Mouse (Mus musculus) frontal cortex, postnatal 10 days (tissue): ENCODE results near the gene Ccdc85b.

ENCODE experiments used
- DNase-seq, 2 experiments: peaks; one replicate each; pipeline ENCODE4 v3.0.0; 2022; ENCODE audit warnings: low spot score in 2 of 2, mixed read lengths in 1 of 2

The Ccdc85b gene

GRCm38 (mm10) chr19:5424782-5425741, 32.6 kb downstream of the Ccdc85b start, which contains the start of the genes Drap1 and AI837181:
Drap1 (minus strand) TSS chr19:5424979.
AI837181 (plus strand) TSS chr19:5425144.
- peak; percentile 76 to 92 for DNase-seq

DNA sequence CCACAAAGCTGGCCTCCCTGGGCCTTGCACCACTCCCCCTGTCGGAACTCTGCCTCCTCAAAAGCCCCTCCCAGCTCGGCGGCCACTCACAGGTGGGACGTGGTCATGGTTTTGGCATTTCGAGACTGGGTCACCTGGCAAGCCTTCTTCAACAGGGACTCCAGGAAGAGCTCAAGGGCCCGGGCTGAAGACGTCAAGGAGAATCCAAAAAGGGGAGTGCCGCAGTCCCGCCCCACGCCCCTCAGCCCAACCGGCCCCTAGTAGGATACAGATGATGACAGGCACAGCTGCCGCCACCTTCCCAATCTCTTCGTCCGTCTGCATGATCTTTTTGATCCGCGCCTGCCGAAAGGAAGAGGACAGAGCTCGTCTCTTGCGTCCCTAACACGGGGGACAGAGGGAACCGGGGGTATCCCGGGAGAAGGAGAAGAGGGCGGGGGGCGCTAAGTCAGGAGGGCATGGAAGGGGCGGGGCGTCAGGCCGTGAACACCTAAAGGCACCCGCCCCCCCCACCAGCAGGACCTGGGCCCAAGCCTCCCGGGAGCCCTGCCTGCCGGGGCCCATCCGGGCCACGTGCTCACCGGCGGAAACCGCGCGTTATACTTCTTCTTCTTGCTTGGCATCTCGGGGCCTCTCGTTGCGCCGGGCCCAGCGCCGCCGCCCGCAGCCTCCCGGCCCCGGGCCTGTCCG, 33.5 kb downstream of the Ccdc85b start:
- DNase-seq = peak; percentile 66 to 69

DNA sequence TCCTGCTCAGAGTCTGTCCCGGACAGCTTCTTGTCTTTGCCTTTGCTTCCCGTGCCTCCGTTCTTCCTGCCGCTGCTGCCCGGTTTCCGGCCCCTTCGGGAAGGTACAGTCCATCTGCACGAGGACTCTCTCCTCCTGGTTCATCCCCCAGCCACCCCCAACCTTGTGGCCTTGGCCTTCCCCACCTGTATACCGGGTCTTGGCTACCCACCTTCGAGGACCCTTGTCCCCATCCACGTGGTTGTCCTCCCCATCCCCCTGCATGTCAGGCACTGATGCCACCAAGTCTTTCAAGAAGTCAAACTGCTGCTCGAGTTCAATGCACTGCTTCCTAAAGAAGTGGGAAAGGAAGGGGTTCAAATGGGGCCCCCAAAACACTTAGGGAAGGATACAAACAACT, 34.1 kb downstream of the Ccdc85b start:
- DNase-seq = no peak

GRCm38 (mm10) chr19:5422895-5423443, 34.7 kb downstream of the Ccdc85b start:
- DNase-seq = no peak

- no peak for DNase-seq
Observed at GRCm38 (mm10) chr19:5422267-5422666, 35.4 kb downstream of the Ccdc85b start.

DNA sequence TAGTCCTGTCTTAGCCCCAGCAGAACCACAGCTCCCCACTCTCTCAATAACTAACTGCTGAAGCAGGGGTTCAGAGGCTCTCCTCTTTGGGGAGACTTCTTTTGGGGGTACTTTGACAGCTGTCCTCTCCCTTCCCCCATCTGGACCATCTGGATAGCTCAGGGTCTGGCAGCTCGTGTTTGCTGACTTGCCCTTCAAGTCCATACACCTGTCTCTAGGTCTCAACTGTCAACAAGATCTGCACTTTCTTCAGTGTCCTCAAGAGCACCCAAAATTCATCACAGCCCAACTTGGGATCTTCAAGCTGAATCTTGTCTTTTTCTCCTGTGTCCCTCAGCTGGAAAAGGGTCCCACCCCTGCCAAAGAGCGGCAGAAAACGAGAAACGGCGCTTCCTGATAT, 35.9 kb downstream of the Ccdc85b start:
- DNase-seq = no peak

DNA sequence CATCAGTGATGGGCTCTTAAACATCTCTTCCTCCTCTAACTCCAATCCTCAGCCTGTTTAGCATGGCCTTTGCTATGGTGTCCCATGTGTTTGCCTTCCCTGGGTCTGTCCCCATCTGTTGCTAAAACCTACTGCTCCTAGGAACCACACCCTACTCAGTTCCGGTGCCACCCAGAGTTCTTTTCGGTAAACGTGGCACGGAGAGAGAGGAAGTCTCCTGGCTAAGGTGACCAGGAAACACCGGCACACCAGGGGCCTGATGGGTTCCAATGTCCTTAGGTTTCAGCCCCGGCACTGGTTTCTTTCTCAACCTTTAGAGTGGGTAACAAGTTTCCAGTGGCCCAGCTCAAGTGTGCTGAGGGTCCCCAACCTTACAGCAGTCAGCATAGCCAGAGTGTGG, 37.1 kb downstream of the Ccdc85b start:
- no peak for DNase-seq

DNA sequence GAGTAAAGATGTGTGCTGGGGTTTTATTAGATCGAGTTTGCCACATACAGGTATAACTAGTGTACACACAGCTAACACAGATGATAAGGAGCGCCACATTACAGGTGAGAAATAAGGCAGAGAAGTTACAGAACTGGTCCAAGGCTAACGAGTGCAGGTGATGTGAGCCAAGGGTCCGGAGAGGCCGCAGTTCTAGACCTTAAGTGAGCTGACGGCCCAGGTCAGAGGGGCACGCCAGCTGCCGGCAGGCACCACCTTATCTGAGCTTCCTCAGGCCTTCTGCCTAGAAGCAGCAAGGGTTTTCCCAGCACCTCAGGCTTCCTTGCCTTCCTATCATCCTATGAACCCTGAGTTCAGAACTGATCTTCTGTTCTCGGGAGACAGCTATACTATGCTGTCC, 38.1 kb downstream of the Ccdc85b start:
- no peak for DNase-seq

DNA sequence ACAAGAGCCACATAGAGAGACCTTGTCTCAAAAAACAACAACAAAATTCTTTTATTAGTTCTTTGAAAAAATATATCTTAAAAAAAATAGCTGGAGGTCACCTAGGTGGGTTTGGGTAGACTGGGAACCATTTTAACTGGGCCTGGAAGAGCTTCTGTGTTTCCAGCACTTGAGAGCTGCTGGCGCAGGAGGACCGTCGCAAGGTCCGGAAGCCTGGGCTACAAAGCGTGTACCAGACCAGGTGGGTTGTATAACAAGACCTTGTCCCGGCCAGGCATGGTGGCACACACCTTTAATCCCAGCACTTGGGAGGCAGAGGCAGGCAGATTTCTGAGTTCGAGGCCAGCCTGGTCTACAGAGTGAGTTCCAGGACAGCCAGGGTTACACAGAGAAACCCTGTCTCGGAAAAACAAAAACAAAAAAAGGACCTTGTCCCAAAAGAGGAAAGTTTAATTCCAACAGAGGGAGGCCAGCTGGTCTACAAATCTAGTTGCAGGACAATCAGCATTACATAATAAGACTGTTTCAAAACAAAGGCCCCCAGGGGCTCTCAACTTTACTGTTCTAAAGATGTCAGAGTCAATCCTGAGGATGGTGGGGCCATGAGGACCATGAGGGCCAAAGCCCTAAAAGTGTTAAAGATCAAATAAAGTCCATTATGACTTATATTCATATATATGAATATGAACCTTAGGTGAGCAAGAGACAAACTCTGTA, 38.8 kb downstream of the Ccdc85b start:
- no peak for DNase-seq

DNA sequence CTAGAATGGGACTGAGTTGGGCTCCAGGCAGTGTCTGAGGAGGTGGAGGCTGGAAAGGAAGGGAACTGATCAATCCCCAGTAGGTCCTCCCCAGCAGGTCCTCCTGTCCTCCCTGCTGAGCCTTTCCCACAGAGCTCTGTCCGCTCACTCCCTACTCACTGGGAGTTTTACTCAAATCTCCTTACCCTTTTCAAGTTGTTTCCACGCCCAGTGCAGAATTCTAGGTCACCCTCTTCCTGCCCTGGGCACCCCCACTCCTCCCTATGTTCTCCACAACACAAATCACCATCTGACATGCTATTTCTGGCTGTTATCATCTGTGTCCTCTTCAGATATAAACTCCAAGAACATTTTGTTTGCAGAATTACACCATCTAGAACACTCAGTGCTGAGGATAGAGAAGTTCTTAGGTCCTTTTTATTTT, 43.1 kb downstream of the Ccdc85b start:
- no peak for DNase-seq

DNA sequence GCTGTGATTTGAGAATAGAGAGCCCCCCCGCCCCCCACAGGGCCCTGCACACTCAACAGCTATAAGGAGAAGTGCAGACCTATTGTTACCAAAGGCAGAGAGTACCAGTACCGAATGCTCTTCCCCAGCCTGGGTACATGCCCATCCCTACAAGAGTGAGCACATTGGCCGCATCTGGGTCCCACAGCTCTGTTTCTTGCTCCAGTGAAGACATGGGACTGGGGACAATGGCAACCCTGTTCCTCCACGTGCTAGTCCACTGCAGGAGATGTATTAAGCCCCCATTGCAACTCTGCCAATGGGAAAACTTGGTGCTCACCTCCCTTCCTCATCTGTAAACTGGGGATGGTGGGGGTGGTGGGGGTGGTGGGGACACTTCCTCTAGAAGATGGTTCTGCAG, 43.9 kb downstream of the Ccdc85b start:
- DNase-seq = no peak

- DNase-seq = no peak
Observed at GRCm38 (mm10) chr19:5411961-5412360, 45.7 kb downstream of the Ccdc85b start.

DNA sequence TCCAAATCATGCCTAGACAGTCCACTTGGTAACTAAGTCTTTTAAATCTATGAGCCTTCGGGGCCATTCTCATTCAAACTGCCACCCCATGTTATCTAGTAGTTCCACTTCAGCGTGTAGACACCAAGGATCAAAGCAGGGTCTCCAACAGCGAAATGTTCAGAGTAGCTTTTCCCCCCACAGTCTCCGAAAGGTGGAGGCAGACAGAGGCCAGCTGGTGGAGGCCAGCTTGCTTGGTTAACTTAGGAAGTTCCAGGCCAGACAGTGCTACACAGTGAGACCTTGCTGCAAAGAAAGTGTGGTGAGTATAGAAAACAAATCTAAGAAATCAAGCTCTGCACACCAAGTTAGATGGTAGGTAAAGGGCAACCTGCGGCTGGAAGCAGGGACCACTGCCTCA, 47.1 kb downstream of the Ccdc85b start:
- DNase-seq = no peak

- no peak for DNase-seq
Observed at GRCm38 (mm10) chr19:5409068-5409467, 48.6 kb downstream of the Ccdc85b start.

DNA sequence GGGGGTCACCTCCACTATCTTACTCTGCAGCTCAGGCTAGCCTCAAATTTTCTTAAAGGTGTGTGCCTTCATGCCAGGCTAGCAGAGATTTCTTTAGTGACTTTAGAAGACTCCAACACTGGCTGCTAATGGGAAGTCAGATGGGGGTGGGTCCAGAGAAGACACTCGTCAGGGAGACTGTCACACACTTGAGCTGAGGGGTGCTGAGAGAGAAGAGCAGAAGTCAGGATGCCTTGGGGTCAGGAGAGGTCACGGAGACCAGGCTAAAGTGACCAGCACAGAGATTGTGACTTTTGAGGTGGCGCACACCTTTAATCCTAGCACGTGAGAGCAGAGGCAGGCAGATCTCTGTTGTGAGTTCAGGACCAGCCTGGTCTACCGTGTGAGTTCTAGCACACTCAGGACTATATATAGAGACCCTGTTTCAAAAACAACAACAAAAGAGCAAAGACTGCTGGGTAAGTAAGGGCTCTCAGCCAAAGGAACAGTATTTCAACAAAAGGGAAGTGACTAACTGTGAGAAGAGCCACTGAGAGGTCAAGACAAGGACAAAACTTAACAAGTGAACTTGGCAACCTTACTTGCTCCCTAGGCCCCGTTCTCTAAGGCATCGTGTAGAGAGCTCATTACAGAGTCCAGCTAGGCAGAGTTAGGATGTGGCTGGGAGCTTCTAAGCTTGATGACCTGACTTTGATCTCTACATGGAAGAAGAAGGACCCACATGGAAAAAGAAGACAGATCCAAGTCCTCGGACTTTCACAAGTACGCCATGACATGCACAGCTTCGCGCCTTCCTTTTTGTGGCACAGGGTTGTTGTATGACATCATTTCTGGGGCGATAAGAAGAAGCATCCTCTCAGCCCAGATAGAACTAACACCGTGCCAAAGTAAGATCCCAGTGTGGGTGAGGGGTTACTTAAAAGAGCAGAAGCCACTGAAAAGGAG, 49.4 kb downstream of the Ccdc85b start:
- DNase-seq = no peak

DNA sequence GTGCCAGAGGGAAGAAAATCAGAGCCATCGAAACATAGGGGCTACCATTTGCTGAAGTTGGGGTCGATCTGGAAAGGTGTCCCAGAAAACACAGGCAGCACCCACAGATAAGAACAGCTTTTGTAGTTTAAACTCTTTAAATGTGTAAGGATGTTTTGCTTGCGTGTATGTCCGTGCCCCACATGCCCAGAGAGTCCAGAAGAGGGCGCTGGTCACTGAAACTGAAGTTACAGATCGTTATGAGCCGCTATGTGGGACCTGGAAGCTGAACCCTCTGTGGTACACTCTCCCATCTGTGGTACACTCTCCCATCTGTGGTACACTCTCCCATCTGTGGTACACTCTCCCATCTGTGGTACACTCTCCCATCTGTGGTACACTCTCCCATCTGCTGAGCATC, 50.6 kb downstream of the Ccdc85b start:
- DNase-seq = peak in 1 of 2 experiments; percentile 26

- DNase-seq = peak in 1 of 2 experiments; percentile 24
Observed at GRCm38 (mm10) chr19:5406531-5407126, 51.1 kb downstream of the Ccdc85b start.

- no peak for DNase-seq
Observed at GRCm38 (mm10) chr19:5405924-5406323, 51.8 kb downstream of the Ccdc85b start.
